Mouse (Mus musculus) kidney, adult 2 months (tissue): ENCODE data around the gene Ksr1. TPM values are rescaled to one million over a fixed set of nuclear protein-coding genes. Genes with fewer than 3 reads are reported as not detected.

Experiments
- DNase-seq: peaks from one replicate; pipeline ENCODE4 v3.0.0; 2021
- H3K27ac ChIP-seq: fragments of 200-500 bp; 2 replicates; pipeline ENCODE4 v1.5.1; 2012; ENCODE audit warnings: low read depth, low read length, control low read depth, inconsistent platforms; ENCODE audit not compliant: insufficient read depth
- H3K27me3 ChIP-seq: fragments of 200-500 bp; replicated peaks from 2 replicates; pipeline ENCODE4 v1.6.1; 2012; ENCODE audit warnings: mild to moderate bottlenecking, moderate library complexity, low read length, inconsistent platforms; ENCODE audit not compliant: control insufficient read depth, insufficient read depth
- H3K36me3 ChIP-seq: fragments of 200-500 bp; 2 replicates; pipeline ENCODE4 v1.6.1; 2012; ENCODE audit warnings: mild to moderate bottlenecking, moderate library complexity, low read length, inconsistent platforms; ENCODE audit not compliant: control insufficient read depth, insufficient read depth
- H3K4me1 ChIP-seq: fragments of 200-500 bp; 2 replicates; pipeline ENCODE4 v1.6.1; 2011; ENCODE audit warnings: low read length; ENCODE audit not compliant: control insufficient read depth, insufficient read depth
- H3K4me3 ChIP-seq: fragments of 200-500 bp; 2 replicates; pipeline ENCODE4 v1.5.1; 2011; ENCODE audit warnings: mild to moderate bottlenecking, low read depth, low read length, control low read depth; ENCODE audit not compliant: insufficient read depth
- CTCF ChIP-seq: fragments of 200-500 bp; conservative IDR thresholded peaks from 2 replicates; pipeline ENCODE4 v1.5.1; 2011; ENCODE audit warnings: low read depth, mild to moderate bottlenecking, control low read depth, low read length, moderate library complexity, mixed read lengths; ENCODE audit not compliant: insufficient read depth, insufficient read length
- POLR2A ChIP-seq: fragments of 200-500 bp; IDR thresholded peaks from one replicate; pipeline ENCODE4 v1.6.1; 2011; ENCODE audit warnings: low read depth, low read length, control low read depth
- WGBS: fragments of 180-500 bp; shearing (Covaris S2); methylation state at CpG from one replicate; pipeline ENCODE4 v1.1.7; 2018; 5-methylcytosine and 5-hydroxymethylcytosine counted together
- polyA plus RNA-seq: library from polyadenylated mRNA; depleted of rRNA; stranded (reverse); fragments of >200 nt; gene quantifications from 2 replicates; pipeline ENCODE4 v1.2.3, GENCODE M21; 2012

Gene Ksr1
- polyA plus RNA-seq, 1 experiment = 9.8 TPM

- DNase-seq = no peak
- no peaks in the 10 kb centered on the region for H3K36me3 ChIP-seq
- TF ChIP-seq POLR2A (no peak), CTCF (no peak)
- H3K27ac ChIP-seq = no peak overlapping the region
- 85% methylated on average over 3 of the region's 3 CpGs for WGBS
- no peaks in the 10 kb centered on the region for H3K4me1 ChIP-seq
- no peaks in the 10 kb centered on the region for H3K27me3 ChIP-seq
- no peak overlapping the region for H3K4me3 ChIP-seq
Observed at GRCm38 (mm10) chr11:79075044-79075443, 71.2 kb downstream of the Ksr1 start.

DNA sequence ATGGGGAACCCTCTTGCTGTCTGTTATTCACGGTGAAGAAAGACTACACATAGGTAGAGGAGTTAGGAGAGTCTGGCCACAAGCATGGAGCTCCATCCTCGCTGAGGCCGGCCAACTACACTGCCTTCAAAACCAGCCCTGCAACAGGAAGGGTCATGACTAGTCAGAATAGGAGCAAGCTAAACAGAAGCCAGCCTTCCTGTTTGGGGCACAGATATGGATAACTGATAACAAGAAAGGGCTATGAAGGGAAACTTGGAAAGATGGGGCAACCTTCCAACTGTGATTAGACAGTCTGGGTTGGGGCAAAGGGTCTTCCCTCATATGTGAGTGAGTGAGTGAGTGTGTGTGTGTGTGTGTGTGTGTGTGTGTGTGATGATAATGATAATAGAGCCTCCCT lies 71.6 kb downstream of the Ksr1 start:
- Histone ChIP-seq H3K4me3 (no peak overlapping the region), H3K36me3 (no peaks in the 10 kb centered on the region), H3K27ac (no peak overlapping the region), H3K4me1 (no peaks in the 10 kb centered on the region), H3K27me3 (no peaks in the 10 kb centered on the region)
- 88% methylated on average over 3 of the region's 3 CpGs for WGBS
- no peak for DNase-seq
- TF ChIP-seq POLR2A = no peak
- TF ChIP-seq CTCF = no peak

- Histone ChIP-seq H3K4me3 (no peak overlapping the region), H3K27me3 (no peaks in the 10 kb centered on the region), H3K36me3 (no peaks in the 10 kb centered on the region), H3K27ac (no peak overlapping the region), H3K4me1 (no peaks in the 10 kb centered on the region)
- TF ChIP-seq POLR2A (no peak), CTCF (no peak)
- DNase-seq = no peak
- 81% methylated on average over 4 of the region's 4 CpGs for WGBS
Observed at GRCm38 (mm10) chr11:79073583-79073982, 72.6 kb downstream of the Ksr1 start.

DNA sequence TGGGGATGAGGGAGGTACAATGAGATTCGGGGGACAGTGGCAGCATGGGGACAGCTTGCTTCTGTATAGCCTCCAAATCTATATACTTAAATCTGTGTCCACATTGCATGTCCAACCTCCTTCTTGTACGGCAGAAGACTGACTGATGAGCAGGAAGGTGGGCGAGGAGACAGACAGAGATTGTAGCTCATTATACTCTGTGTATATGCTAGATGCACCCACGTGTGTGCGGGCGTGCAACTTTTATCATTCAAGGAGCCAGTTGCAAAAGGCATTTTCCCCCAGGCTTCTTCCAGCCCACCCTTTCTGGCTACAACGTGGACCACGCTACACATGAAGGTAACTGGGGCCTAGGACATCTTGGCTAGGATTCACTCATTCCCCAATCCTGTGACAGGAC lies 74.1 kb downstream of the Ksr1 start:
- Histone ChIP-seq H3K4me1 (no peaks in the 10 kb centered on the region), H3K27me3 (no peaks in the 10 kb centered on the region), H3K27ac (no peak overlapping the region), H3K36me3 (no peaks in the 10 kb centered on the region), H3K4me3 (no peak overlapping the region)
- TF ChIP-seq CTCF = no peak
- no peak for TF ChIP-seq POLR2A
- DNase-seq = no peak
- 96% methylated on average over 8 of the region's 8 CpGs for WGBS

- Histone ChIP-seq H3K27ac (no peak overlapping the region), H3K36me3 (no peaks in the 10 kb centered on the region), H3K4me1 (no peaks in the 10 kb centered on the region), H3K27me3 (no peaks in the 10 kb centered on the region), H3K4me3 (no peak overlapping the region)
- WGBS = 83% methylated on average over 7 of the region's 7 CpGs
- no peak for DNase-seq
- TF ChIP-seq POLR2A (no peak), CTCF (no peak)
Observed at GRCm38 (mm10) chr11:79071082-79071972, 74.9 kb downstream of the Ksr1 start.

DNA sequence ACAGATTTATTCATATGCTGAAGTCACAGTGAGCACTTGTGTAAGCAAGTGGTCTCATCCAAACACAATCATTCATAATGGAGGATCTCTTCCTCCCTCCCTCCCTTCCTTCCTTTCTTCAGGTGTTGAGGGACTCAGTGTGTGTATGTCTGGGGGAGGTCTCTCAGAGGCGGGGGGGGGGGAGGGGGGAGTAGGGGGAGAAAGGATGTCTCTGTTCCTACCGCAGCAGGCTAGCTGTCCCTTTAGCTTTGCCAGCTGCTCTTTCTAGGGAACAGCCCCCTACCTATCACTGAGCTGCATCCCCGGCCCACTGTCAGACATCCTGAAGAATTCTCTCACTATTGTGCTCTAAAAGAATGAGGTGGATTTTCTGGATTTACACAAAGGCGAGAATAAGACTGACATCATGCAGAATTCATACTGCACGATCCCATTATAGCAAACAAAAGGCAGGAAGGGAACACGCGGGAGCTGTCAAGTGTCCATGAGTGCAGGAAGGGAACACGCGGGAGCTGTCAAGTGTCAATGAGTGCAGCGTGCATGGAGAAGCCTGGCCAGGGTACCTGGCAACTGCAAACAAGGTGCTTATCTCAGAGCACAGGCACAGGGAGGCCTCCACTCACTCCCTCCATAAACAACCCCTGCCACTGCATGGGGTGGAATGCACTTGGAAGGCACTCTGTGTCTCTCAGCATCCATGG lies 76.6 kb downstream of the Ksr1 start:
- TF ChIP-seq CTCF (no peak), POLR2A (no peak)
- no peak overlapping the region for H3K27ac ChIP-seq
- DNase-seq = no peak
- H3K4me1 ChIP-seq = no peaks in the 10 kb centered on the region
- H3K27me3 ChIP-seq = no peaks in the 10 kb centered on the region
- 61% methylated on average over 9 of the region's 10 CpGs for WGBS
- H3K4me3 ChIP-seq = no peak overlapping the region
- no peaks in the 10 kb centered on the region for H3K36me3 ChIP-seq

- no peak overlapping the region for H3K4me3 ChIP-seq
- H3K27ac ChIP-seq = no peak overlapping the region
- WGBS = 93% methylated on average over 4 of the region's 4 CpGs
- H3K36me3 ChIP-seq = no peaks in the 10 kb centered on the region
- TF ChIP-seq CTCF = no peak
- no peak for TF ChIP-seq POLR2A
- H3K4me1 ChIP-seq = no peaks in the 10 kb centered on the region
- no peaks in the 10 kb centered on the region for H3K27me3 ChIP-seq
- no peak for DNase-seq
Observed at GRCm38 (mm10) chr11:79067172-79067571, 79.0 kb downstream of the Ksr1 start.
